Mouse (Mus musculus) spleen, adult 2 months (tissue): Measurements from ENCODE around the gene Ppard.

ENCODE experiments used
- CTCF ChIP-seq: fragments of 200-500 bp; IDR thresholded peaks from 2 replicates; pipeline ENCODE4 v1.5.1; 2011; ENCODE audit warnings: mild to moderate bottlenecking, inconsistent platforms; ENCODE audit not compliant: insufficient read depth, insufficient read length, insufficient replicate concordance; ENCODE audit errors: extremely low read depth
- POLR2A ChIP-seq: fragments of 200-500 bp; IDR thresholded peaks from 2 replicates; pipeline ENCODE4 v1.6.1; 2011; ENCODE audit warnings: low read depth, low read length, inconsistent platforms

DNA sequence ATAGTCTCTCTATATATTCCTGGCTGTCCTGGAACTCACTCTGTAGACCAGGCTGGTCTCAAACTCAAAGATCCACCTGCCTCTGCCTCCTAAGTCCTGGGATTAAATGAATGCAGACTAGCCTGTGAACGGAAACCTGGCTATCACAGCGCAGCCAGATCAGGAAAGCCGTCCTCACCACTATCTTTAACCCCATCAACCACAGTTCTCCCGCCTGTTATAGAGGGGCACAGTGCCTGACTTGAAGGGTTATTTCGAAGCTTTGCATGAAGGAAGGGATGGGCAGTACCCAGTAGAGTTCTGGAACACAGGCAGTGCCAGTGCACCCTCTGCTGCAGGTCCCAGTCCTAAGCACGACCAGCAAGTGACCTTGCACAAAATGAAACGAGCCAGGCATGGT lies 58.8 kb downstream of the Ppard start:
- no peak for TF ChIP-seq CTCF
- no peak for TF ChIP-seq POLR2A
